Mouse (Mus musculus) E14TG2a.4 (cell line): Measurements from ENCODE around the gene Sult1b1.

Source experiments
- H3K27me3 ChIP-seq: 2 replicates; pipeline ENCODE4 v1.6.1; 2014; ENCODE audit warnings: low read length, control low read depth; ENCODE audit not compliant: insufficient read depth
- H3K36me3 ChIP-seq: 2 replicates; pipeline ENCODE4 v1.6.1; 2014; ENCODE audit warnings: low read length, control low read depth; ENCODE audit not compliant: insufficient read depth
- H3K4me1 ChIP-seq: replicated peaks from 2 replicates; pipeline ENCODE4 v1.6.1; 2014; ENCODE audit warnings: low read depth, low read length, control low read depth
- H3K4me3 ChIP-seq: replicated peaks from 2 replicates; pipeline ENCODE4 v1.5.1; 2014; ENCODE audit warnings: mild to moderate bottlenecking, low read length
- H3K9me3 ChIP-seq: 2 replicates; pipeline ENCODE4 v1.6.1; 2014; ENCODE audit warnings: low read length, control low read depth
- CTCF ChIP-seq: conservative IDR thresholded peaks from 2 replicates; pipeline ENCODE4 v1.5.1; 2014; ENCODE audit warnings: low read length
- NANOG ChIP-seq: IDR thresholded peaks from 2 replicates; pipeline ENCODE4 v1.6.1; 2014; ENCODE audit warnings: borderline replicate concordance, low read length, mixed read lengths
- POU5F1 ChIP-seq: IDR thresholded peaks from 2 replicates; pipeline ENCODE4 v1.6.1; 2014; ENCODE audit warnings: low read length, borderline replicate concordance

Gene Sult1b1

DNA sequence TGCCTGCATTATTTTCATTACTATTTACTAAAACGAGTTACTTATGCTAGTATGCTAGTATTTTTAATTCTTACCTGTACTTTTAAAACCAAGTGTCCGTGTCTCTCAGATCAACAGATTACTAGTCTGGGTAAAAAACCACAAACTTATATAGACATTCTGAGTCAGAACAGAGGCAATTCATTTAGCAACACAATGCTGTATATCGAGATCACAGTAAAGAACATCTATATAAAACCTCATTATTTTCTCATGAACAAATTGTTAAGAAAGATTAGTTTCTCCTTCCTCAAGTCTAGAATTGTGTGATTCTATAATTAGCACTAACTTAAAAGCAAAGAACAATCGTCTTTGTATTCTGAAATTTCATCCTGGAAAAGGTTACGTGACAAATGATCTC, 55.8 kb downstream of the Sult1b1 start, which contains the start of gene Ugt2a2:
Gene Ugt2a2 (minus strand): TSS at position 101 of the 400 bp plus-strand sequence.
- Histone ChIP-seq H3K36me3 (no peaks in the 10 kb centered on the region), H3K27me3 (no peaks in the 10 kb centered on the region), H3K4me1 (no peaks in the 10 kb centered on the region), H3K4me3 (no peak within 1 kb of the TSS), H3K9me3 (no peaks in the 10 kb centered on the region)
- no peak for TF ChIP-seq POU5F1
- TF ChIP-seq NANOG = no peak
- TF ChIP-seq CTCF = no peak
